Mouse (Mus musculus) liver, embryonic 14.5 days (tissue): ENCODE results near the gene Cntnap2. TPM values are rescaled to one million over a fixed set of nuclear protein-coding genes. Genes with fewer than 3 reads are reported as not detected.

Experiments
- ATAC-seq: fragments of 200-750 bp; cut with Nextera tagmentation; 2 replicates; pipeline ENCODE4 v1.8.0; 2017; ENCODE audit warnings: moderate number of reproducible peaks, mild to moderate bottlenecking, moderate library complexity; ENCODE audit not compliant: insufficient read depth
- DNase-seq, 3 experiments: peaks; one replicate each; pipeline ENCODE4 v3.0.0-alpha.2; 2012 to 2013; ENCODE audit warnings: low read depth in 3 of 3, low spot score in 3 of 3
- H3K27ac ChIP-seq: fragments of 300-500 bp; sonication (generic); 2 replicates; pipeline ENCODE4 v1.5.1; 2014; ENCODE audit warnings: moderate library complexity, mild to moderate bottlenecking, control low read depth, inconsistent platforms
- H3K27me3 ChIP-seq: fragments of 300-500 bp; sonication (generic); 2 replicates; pipeline ENCODE4 v1.6.1; 2014; ENCODE audit warnings: mild to moderate bottlenecking, low read length, moderate library complexity; ENCODE audit not compliant: control insufficient read depth, insufficient read depth
- H3K36me3 ChIP-seq: fragments of 300-500 bp; sonication (generic); replicated peaks from 2 replicates; pipeline ENCODE4 v1.6.1; 2014; ENCODE audit warnings: low read depth; ENCODE audit not compliant: control insufficient read depth, insufficient read depth
- H3K4me1 ChIP-seq, 2 experiments: fragments of 200-500 bp in 1 of 2; fragments of 300-500 bp in 1 of 2; sonication (generic) in 1 of 2; replicated peaks; 2 replicates each; pipeline ENCODE4 v1.6.1; 2012 to 2014; ENCODE audit warnings: antibody characterized with exemption in 1 of 2, inconsistent platforms in 1 of 2, low read length in 1 of 2; ENCODE audit not compliant: control insufficient read depth in 2 of 2, insufficient read depth in 2 of 2
- H3K4me2 ChIP-seq: fragments of 300-500 bp; sonication (generic); 2 replicates; pipeline ENCODE4 v1.6.1; 2014; ENCODE audit warnings: low read depth, mild to moderate bottlenecking, control low read depth, moderate library complexity
- H3K4me3 ChIP-seq, 2 experiments: fragments of 200-500 bp in 1 of 2; fragments of 300-500 bp in 1 of 2; sonication (generic) in 1 of 2; 2 replicates each; pipeline ENCODE4 v1.5.1; 2012 to 2014; ENCODE audit warnings: low read depth in 2 of 2, low read length in 2 of 2, mild to moderate bottlenecking in 2 of 2, control low read depth in 1 of 2, inconsistent platforms in 1 of 2, moderate library complexity in 1 of 2; ENCODE audit not compliant: insufficient read depth in 1 of 2
- H3K9ac ChIP-seq: fragments of 300-500 bp; sonication (generic); replicated peaks from 2 replicates; pipeline ENCODE4 v1.6.1; 2014; ENCODE audit warnings: mild to moderate bottlenecking, control low read depth, moderate library complexity
- H3K9me3 ChIP-seq: fragments of 300-500 bp; sonication (generic); 2 replicates; pipeline ENCODE4 v1.6.1; 2016; ENCODE audit warnings: low read length, mixed read lengths; ENCODE audit not compliant: control insufficient read depth
- CTCF ChIP-seq: IDR thresholded peaks from 2 replicates; pipeline ENCODE4 v1.5.1; 2016; ENCODE audit warnings: antibody characterized with exemption, low read depth, control low read depth
- EP300 ChIP-seq: IDR thresholded peaks from 2 replicates; pipeline ENCODE4 v1.6.1; 2016; ENCODE audit warnings: antibody characterized with exemption, low read depth
- WGBS: fragments of 180-500 bp; shearing (Covaris S2); extraction: QIAGEN DNeasy Blood & Tissue Kit; methylation state at CpG from one replicate; pipeline ENCODE4 v1.1.7; 2014; ENCODE audit not compliant: insufficient replicate concordance; 5-methylcytosine and 5-hydroxymethylcytosine counted together
- polyA plus RNA-seq, 2 experiments: library from polyadenylated mRNA; depleted of rRNA in 1 of 2; stranded (reverse) in 1 of 2; unstranded in 1 of 2; fragments of >200 nt; fragmentation: Nextera tagmentation in 1 of 2; extraction: Ambion mirVana in 1 of 2; gene quantifications; 2 replicates each; pipeline versions ENCODE4 v1.2.1 to v1.2.3; 2012 to 2014

The Cntnap2 gene
- polyA plus RNA-seq, 2 experiments = 0.38 to 0.39 TPM

DNA sequence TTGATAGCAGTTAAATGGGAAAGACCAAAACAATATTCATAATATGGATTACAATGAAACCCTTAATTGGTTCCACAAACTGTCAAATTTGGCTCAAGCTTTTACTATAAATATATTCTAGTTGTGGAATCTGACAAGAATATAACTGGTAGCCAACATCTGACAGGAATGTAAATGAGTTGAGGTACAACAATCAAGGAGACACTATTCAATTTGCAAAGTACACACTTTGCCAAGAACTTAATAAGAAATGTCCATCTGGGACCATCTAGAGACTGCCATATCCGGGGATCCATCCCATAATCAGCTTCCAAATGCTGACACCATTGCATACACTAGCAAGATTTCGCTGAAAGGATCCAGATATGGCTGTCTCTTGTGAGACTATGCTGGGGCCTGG lies 1850.0 kb downstream of the Cntnap2 start:
- no peaks in the 10 kb centered on the region for H3K27me3 ChIP-seq
- H3K4me1 ChIP-seq = no peaks in the 10 kb centered on the region
- no peak overlapping the region for H3K27ac ChIP-seq
- H3K36me3 ChIP-seq = no peaks in the 10 kb centered on the region
- no peak overlapping the region for H3K4me3 ChIP-seq
- DNase-seq (no peak), ATAC-seq (no peak)
- 40% methylated on average over 2 of the region's 2 CpGs for WGBS
- no peak overlapping the region for H3K9ac ChIP-seq
- no peak for TF ChIP-seq EP300
- TF ChIP-seq CTCF = no peak
- H3K4me2 ChIP-seq = no peak overlapping the region
- H3K9me3 ChIP-seq = no peaks in the 10 kb centered on the region

GRCm38 (mm10) chr6:46918701-46919274 lies 1859.6 kb downstream of the Cntnap2 start:
- TF ChIP-seq CTCF = no peak
- TF ChIP-seq EP300 = no peak
- no peak overlapping the region for H3K9ac ChIP-seq
- ATAC-seq = no peak
- no peak overlapping the region for H3K4me2 ChIP-seq
- WGBS = 54% methylated on average over 8 of the region's 8 CpGs
- no peaks in the 10 kb centered on the region for H3K9me3 ChIP-seq
- H3K27ac ChIP-seq = no peak overlapping the region
- H3K27me3 ChIP-seq = no peaks in the 10 kb centered on the region
- H3K36me3 ChIP-seq = no peaks in the 10 kb centered on the region
- H3K4me3 ChIP-seq = no peak overlapping the region
- no peaks in the 10 kb centered on the region for H3K4me1 ChIP-seq
- DNase-seq = no peak

GRCm38 (mm10) chr6:46919973-46920372 lies 1860.8 kb downstream of the Cntnap2 start:
- no peaks in the 10 kb centered on the region for H3K27me3 ChIP-seq
- no peaks in the 10 kb centered on the region for H3K4me1 ChIP-seq
- no peak overlapping the region for H3K4me2 ChIP-seq
- DNase-seq = no peak
- no peak for ATAC-seq
- 48% methylated on average over 3 of the region's 3 CpGs for WGBS
- TF ChIP-seq EP300 (no peak), CTCF (no peak)
- H3K9ac ChIP-seq = no peak overlapping the region
- no peak overlapping the region for H3K27ac ChIP-seq
- no peaks in the 10 kb centered on the region for H3K36me3 ChIP-seq
- no peaks in the 10 kb centered on the region for H3K9me3 ChIP-seq
- no peak overlapping the region for H3K4me3 ChIP-seq

DNA sequence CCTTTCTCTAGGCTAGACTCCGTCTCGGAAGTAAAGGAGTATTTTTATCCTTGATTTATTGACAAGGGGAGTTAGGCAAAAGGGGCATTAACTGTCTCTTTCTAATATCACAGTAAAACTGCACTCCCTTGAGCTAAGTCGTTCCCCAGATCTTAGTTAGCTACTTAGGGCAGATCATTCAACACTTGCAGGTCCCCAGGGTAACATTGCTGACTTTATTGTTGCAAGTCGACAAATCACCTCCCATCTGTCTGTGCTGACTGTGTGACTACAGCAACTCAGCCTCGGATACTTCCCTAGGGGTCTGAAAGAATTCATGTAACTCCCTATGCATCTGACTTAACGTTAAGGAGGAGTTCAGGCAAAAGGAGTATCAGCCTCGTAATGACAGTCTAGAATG lies 1865.6 kb downstream of the Cntnap2 start:
- no peaks in the 10 kb centered on the region for H3K4me1 ChIP-seq
- no peaks in the 10 kb centered on the region for H3K9me3 ChIP-seq
- H3K27me3 ChIP-seq = no peaks in the 10 kb centered on the region
- WGBS = 49% methylated on average over 7 of the region's 7 CpGs
- ATAC-seq (no peak), DNase-seq (no peak)
- H3K27ac ChIP-seq = no peak overlapping the region
- H3K36me3 ChIP-seq = no peaks in the 10 kb centered on the region
- no peak overlapping the region for H3K4me2 ChIP-seq
- H3K9ac ChIP-seq = no peak overlapping the region
- H3K4me3 ChIP-seq = no peak overlapping the region
- TF ChIP-seq EP300 = no peak
- TF ChIP-seq CTCF = no peak

DNA sequence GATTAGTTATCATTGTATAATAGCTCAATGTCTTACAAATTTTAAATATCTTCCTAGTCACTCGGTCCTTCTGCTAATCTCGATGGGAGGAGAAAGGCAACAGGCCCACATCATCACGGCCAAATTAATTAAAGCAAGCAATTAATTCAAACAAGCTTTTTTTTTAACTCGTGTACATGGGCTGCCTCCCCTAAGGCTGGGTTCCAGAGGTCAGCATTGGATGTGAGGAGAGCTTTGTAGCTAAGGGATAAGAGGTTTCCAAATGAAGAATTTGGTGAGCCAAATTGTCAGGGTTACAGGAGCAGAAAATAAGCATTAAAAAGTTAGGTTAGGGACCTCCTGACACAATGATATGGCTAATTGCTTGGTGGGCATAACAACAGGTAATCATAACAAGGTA lies 1886.5 kb downstream of the Cntnap2 start:
- no peaks in the 10 kb centered on the region for H3K4me1 ChIP-seq
- no peak overlapping the region for H3K4me3 ChIP-seq
- DNase-seq (no peak), ATAC-seq (no peak)
- no peaks in the 10 kb centered on the region for H3K27me3 ChIP-seq
- WGBS = 53% methylated on average over 4 of the region's 4 CpGs
- no peak overlapping the region for H3K9ac ChIP-seq
- no peak overlapping the region for H3K27ac ChIP-seq
- no peaks in the 10 kb centered on the region for H3K36me3 ChIP-seq
- no peak overlapping the region for H3K4me2 ChIP-seq
- no peaks in the 10 kb centered on the region for H3K9me3 ChIP-seq
- TF ChIP-seq EP300 = no peak
- TF ChIP-seq CTCF = no peak
